Mouse (Mus musculus): ENCODE data around the gene Izumo1.

GRCm38 (mm10) chr7:45635711-45636688, 14.4 kb downstream of the Izumo1 start:
- no peak for TF ChIP-seq CTCF (IDR thresholded peaks at IDR 0.05; ENCODE audit: borderline replicate concordance, insufficient read depth, low read depth, low read length)
- no peak for TF ChIP-seq POLR2A (IDR thresholded peaks at IDR 0.05; ENCODE audit: borderline replicate concordance, insufficient read depth, low read length)

Data from cerebellum, adult 2 months (tissue).